Mouse (Mus musculus) left cerebral cortex, postnatal 36 days (tissue): ENCODE results near the gene Mbtd1. TPM values are rescaled to one million over a fixed set of nuclear protein-coding genes. Genes with fewer than 3 reads are reported as not detected.

ENCODE experiments used
- DNase-seq, 2 experiments: peaks; one replicate each; pipeline ENCODE4 v3.0.0; 2021 to 2022; ENCODE audit warnings: low spot score in 2 of 2, mixed read lengths in 1 of 2
- intact Hi-C: fragments of 180-260 bp; cut with DNase I; formaldehyde crosslinking; loops from one replicate; pipeline ENCODE4 v1.15.1; 2025
- total RNA-seq, 2 experiments: library from RNA; stranded (reverse); gene quantifications; 2 replicates each; pipeline ENCODE4 v1.2.3; 2021

The Mbtd1 gene
- total RNA-seq, 2 experiments from 2014 or later = 31.9 to 40.4 TPM

DNA sequence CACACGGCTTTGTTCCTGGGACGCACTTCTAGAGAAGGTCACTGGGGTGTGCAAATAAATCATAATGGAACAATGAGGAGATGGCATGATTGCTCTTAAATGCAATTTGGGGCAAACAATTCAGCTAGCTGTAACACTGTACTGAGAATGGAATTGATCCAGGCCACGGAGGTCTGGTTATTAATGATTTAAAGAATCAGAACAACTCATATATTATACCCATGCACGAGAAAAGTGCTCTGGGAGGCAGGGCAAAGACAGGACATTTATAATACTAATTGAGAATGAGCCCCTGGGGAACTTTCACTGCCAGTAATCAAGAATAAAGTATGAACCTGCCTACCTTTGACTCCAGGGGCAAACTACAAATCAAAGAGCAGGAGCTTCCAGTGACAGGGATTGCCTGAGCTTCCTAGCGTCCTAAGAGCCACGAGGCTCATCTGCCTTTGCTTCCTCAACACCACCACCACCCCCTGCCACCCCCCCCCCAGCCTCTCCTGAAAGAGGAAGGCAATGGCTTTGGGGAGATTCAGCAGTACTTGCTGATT lies 93.9 kb downstream of the Mbtd1 start:
- intact Hi-C loops = no loop called here
- no peak for DNase-seq

DNA sequence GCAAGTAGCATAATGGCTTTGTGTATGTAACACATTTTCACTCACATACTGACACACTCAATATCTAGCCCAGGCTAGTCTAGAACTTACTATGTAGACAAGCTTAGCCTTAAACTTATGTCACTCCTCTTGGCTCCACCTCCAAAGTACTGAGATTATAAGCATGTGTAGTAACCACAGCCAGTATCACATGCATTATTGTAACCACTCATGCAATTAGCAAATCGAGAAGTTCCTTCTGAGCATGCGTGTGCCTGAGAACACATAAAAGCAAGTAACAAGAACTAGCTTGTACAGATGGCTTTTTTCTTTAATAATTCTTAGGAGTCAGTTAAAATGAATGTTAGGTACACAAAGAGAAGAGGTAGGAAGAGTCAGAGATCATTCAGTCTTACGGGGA lies 99.0 kb downstream of the Mbtd1 start:
- DNase-seq = no peak
- intact Hi-C loops = no loop called here

DNA sequence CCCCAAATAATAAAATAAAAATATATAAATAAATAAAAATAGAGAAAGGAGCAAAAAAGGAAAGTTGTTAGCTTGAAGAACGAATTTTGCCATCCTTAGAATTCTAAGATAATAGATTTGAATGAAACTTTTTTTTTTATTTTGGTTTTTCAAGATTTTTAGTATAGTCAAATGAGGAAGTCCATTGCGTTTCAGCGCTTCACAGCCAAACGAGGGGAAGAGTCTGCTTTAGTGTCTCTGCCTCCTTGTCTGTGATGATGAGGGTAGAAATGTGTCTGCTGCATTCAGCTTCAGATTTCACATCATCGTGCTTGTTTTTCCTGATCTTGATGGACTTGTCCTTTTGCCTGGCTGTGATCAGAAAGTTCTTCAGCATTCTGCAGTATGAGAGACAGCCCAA lies 99.6 kb downstream of the Mbtd1 start:
- intact Hi-C loops = no loop called here
- DNase-seq = no peak

DNA sequence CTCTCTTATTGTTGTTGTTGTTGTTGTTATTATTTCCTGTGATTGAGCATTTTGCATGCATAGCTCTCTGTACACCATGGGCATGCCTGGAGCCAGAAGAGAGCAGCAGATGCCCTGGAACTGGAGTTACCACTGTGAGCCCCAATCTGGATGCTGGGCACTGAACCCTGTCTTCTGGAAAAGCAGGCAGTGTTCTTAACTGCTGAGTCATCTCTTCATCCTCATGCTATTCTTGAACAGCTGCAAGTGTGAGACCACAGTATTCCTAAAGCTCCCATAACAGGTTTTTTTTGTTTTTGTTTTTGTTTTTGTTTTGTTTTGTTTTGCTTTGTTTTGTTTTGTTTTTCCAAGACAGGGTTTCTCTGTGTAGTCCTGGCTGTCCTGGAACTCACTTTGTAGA lies 100.6 kb downstream of the Mbtd1 start:
- intact Hi-C loops = no loop called here

DNA sequence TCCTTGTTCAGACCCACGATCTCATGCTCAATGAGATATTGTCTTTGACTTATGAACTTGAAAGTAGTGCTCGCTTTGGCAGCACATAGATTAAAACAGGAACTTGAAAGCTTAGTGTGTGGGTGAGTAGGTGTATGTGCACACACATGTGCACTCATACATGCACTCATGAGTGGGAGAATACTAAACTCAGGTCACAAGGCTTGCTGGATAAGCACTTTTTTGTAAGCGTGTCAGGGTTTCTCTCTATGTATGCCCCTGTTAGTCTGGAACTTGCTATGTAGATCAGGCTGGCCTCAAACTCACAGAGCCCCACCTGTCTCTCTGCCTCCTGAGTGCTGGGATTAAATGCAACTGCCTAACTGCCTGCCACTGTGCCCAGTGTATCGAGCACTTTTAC lies 101.4 kb downstream of the Mbtd1 start:
- intact Hi-C loops = no loop called here
- DNase-seq = no peak

More for the DNA sequence above, 100.6 kb downstream of the Mbtd1 start:
- DNase-seq = no peak

DNA sequence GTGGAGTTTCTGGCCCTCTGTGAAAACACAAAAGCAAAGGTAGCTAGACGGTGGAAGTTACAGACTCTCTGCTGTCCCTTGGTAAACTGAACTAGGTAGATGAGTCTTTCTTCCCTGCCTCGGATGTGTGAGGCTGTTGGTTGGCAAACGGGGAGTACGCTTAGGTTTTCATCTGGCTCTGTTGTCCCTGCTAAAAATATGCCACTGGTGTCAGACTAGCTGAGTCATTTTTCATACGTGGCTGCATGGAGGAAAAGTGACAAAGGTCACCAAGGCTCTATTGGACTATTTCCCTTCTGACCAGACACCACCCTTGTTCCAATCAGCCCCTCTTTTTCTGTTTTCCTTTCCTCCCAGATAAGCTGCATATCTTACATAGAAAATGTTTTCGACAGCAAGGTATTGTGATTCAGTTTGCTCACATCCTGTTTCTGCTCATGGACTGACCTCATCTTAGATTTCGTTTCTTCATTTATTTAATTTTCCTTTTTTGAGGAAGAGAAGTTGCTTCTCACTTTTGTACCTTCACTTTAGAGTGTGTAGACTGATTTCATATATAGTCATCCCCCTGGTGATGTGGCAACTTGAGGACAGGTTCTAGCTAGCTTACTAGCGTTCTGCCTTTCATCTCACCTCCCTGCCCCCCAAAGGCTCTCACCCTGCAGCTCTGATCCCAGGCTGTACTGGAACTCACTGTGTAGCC lies 102.1 kb downstream of the Mbtd1 start:
- intact Hi-C loops = no loop called here

DNA sequence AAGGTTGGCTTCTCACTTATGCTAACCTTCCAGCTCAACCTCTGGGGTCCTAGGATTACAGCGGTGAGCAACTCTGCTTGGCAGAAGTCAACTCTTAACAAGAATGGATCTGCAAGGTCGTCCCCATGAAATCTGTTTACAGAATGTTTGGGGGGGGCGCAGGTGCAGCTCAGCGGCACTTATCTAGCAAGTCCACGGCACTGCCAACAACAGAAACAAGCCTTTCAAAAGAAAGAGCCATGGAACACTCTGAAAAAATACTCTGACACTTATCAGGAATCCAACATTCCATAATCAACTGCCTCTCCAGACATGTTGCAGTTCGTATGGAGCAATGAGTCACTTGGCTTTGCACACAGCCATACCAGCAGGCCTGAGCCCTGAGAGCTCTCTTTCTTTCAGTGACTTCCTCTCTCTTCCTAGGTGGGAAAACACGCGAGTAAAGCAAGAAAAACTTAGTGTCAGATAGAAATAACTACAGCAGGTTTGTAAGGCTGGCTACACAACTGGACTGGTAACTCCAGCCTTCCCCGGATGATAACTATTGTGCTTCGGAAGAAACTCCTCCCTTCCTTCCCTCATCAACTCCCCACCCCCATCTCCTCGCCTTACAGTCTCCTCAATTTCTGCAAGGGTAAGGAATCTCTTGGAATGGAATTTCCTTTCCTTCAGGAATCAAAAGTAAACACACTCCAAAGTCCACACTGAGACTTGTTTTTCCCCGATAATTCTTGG lies 102.8 kb downstream of the Mbtd1 start:
- intact Hi-C loops = no loop called here
- no peak for DNase-seq

More for the DNA sequence above, 102.1 kb downstream of the Mbtd1 start:
- no peak for DNase-seq

DNA sequence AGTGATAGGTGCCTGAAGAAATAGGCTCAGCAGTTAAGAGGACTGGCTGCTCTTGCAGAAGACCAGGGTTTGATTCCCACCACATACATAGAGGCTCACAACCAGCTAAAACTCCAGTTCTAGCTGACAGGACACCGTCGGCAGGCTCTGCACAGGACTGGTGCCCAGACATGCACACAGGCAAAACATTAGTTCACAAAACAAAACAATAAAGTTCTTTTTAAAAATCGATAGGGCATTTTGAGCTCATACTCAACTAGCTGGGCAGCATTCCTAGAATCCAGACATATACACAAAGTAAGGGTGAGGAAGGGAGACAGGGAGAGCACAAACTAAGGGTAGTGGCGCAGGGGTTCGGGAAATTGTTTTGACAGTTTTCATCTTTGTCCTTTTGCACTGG lies 108.9 kb downstream of the Mbtd1 start:
- intact Hi-C loops = no loop called here
- DNase-seq = no peak

DNA sequence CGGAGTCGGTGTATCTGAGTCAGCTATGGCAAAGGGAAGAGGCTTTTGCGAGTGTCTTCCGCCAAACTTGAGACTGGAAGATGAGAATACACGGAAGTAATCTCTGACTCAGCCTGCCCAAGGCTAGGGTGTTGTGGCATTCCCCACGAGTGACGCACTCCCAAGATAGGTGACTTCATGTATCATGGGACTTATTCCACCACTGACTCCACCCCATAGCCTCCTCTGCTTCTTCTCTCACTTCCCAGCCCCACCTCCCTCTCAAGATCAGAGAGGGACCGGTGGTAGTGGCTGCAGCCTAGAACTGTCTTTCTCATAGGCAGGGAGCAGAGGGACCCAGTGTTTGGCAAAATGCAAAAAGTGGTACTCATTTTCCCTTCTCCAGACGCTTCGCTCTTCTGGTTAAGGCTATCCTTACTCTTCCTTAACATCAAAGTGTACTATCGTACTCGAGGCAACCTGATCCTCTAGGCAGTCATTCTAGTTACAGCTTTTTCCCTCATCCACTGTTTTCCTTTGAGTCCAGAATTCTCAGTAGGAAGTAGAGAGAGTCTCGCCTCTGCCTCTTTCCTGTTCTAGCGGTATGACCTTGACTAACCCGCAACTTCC lies 109.6 kb downstream of the Mbtd1 start:
- intact Hi-C loops = loop anchor here (1.0 to 5.0 kb wide), 3 partner anchors 27 to 217 kb away; partner anchors contain the start of genes Gm20390, Nme1 and Tob1
- DNase-seq = peak; percentile 76 to 78

DNA sequence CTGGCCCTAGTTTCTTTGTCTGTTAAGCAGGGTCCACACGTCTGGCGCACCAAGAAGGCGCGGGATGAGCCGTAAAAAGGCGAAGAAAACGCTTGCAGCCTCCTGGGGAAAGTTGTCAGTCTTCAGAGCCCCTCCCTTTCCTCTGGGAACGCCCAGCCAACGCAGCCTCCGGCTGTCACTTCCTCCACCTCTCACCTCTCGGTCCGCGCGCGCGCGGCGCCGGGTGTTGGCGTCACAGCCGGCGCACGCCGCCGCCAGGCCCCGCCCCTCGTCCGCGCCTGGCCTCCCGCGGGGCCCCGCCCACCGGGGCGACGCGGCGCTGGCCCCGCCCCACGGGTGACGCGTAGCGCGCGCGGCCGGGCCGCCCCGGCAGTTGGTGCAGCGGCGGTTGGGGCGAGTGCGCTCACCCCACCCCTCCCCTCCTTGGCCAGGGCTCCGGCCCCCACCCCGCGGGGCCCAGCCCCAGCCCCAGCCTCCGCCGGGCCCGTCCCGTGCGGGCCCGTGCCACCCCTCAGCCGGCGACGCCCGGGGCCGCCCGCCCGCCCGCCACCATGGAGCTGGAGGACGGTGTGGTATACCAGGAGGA lies 110.2 kb downstream of the Mbtd1 start, which contains the start of gene Spag9:
Gene Spag9, plus strand, starts transcription at position 372 of the 586 bp plus-strand sequence.
- intact Hi-C loops = loop anchor here (1.0 to 5.0 kb wide), 3 partner anchors 28 to 216 kb away; partner anchors contain the start of genes Gm20390, Nme1 and Tob1
- peak; percentile 88 to 94 for DNase-seq

Other genes with a start within 250 kb of the Mbtd1 start
- 10 to 100 TPM; 23.5 to 24.1 TPM for gene Utp18, start 86 bp upstream of the Mbtd1 start, total RNA-seq
- gene Nme2, start 70.4 kb downstream of the Mbtd1 start, total RNA-seq = 10 to 100 TPM; 75.3 to 88.9 TPM
- 100 to 1,000 TPM in 1 of 2 experiments, 10 to 100 TPM in 1; 82.1 to 108 TPM for gene Gm20390, start 82.4 kb downstream of the Mbtd1 start, total RNA-seq
- gene Nme1, start 82.7 kb downstream of the Mbtd1 start, total RNA-seq = 100 to 1,000 TPM; 109 to 116 TPM
- gene Spag9, start 110.2 kb downstream of the Mbtd1 start, total RNA-seq = 100 to 1,000 TPM; 271 to 278 TPM